Mouse (Mus musculus): ENCODE data around the gene Adcy10. TPM values are rescaled to one million over a fixed set of nuclear protein-coding genes. Genes with fewer than 3 reads are reported as not detected.

The Adcy10 gene
- polyA plus RNA-seq, 1 experiment from 2014 or later: not detected

DNA sequence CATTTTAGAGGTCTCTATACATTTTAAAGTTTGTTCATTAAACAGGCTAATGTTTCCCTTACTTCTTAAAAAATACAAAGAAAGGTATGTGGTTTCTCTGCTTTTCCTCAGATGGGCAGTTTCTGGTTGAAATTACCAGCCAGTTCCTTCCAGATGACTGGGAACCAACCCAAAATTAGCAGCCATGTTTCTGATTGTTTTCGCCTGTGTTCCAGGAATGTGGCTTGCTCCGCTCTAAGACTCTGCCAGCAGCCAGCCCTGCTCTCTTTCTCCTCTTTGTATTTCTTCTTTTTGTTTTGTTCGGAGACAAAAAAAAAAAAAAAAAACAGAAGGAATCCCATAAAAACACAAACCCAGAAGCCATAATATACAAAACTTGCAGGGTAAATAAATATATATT lies 13.9 kb downstream of the Adcy10 start:
- Histone ChIP-seq H3K9me3 (replicated peaks; ENCODE audit: control insufficient read depth, low read length) (no peaks in the 10 kb centered on the region), H3K4me2 (no peak overlapping the region), H3K4me3 (ENCODE audit: low read depth, low read length) (no peak overlapping the region), H3K9ac (ENCODE audit: low read depth, low read length) (no peak overlapping the region), H3K27ac (ENCODE audit: low read depth, low read length) (no peak overlapping the region), H3K4me1 (ENCODE audit: control insufficient read depth, insufficient read depth, low read length) (peaks cover 6% of the 10 kb centered on the region), H3K27me3 (ENCODE audit: control insufficient read depth, insufficient read depth, low read length) (no peaks in the 10 kb centered on the region), H3K36me3 (ENCODE audit: control insufficient read depth, insufficient read depth, low read length) (no peaks in the 10 kb centered on the region)
- no peak for ATAC-seq (replicated peaks; ENCODE audit: insufficient number of reproducible peaks, low FRiP score, low TSS enrichment)
- WGBS (ENCODE audit: insufficient replicate concordance): 58% methylated on average over 3 of the region's 3 CpGs

DNA sequence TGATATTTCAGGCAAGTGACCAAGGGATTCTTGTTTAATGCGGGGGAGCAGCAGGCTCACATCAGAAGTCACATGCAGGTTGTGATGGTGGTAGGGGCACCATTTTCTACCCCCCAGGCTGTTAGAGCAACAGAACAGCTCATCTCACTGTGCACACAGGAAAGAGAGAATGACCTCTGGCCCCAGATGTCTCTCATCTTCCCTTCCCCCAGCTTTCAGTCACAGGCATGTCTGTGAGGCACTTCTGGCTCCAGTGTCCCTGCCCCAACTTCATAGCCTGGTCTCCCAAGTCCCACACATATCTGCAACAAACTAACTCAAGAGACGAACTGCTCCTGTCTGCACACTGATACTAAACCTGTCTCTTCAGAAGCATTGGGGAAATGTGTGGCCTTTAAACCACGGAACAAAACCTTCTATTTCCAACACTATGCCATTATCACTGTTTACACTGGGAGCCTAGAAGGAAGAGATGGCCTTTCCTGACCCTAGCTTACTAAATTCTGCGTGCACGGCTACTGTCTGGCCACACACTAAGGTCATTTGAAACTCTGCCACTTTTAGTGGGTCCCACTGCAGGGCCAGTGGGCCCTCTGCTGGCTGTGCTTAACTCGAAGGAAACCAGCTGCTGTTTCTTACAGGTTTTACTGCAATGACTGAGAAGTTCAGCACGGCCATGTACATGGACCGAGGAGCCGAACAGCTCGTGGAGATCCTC lies 18.5 kb downstream of the Adcy10 start:
- H3K4me1 ChIP-seq (ENCODE audit: control insufficient read depth, insufficient read depth, low read length): peaks cover 6% of the 10 kb centered on the region
- H3K27ac ChIP-seq (ENCODE audit: low read depth, low read length): no peak overlapping the region
- WGBS (ENCODE audit: insufficient replicate concordance): 32% methylated on average over 10 of the region's 10 CpGs
- H3K9ac ChIP-seq (ENCODE audit: low read depth, low read length): no peak overlapping the region
- no peaks in the 10 kb centered on the region for H3K36me3 ChIP-seq (ENCODE audit: control insufficient read depth, insufficient read depth, low read length)
- no peaks in the 10 kb centered on the region for H3K9me3 ChIP-seq (replicated peaks; ENCODE audit: control insufficient read depth, low read length)
- no peak overlapping the region for H3K4me2 ChIP-seq
- no peak; the same call in 1 of the 2 replicates for ATAC-seq (replicated peaks; ENCODE audit: insufficient number of reproducible peaks, low FRiP score, low TSS enrichment)
- no peak overlapping the region for H3K4me3 ChIP-seq (ENCODE audit: low read depth, low read length)
- no peaks in the 10 kb centered on the region for H3K27me3 ChIP-seq (ENCODE audit: control insufficient read depth, insufficient read depth, low read length)

DNA sequence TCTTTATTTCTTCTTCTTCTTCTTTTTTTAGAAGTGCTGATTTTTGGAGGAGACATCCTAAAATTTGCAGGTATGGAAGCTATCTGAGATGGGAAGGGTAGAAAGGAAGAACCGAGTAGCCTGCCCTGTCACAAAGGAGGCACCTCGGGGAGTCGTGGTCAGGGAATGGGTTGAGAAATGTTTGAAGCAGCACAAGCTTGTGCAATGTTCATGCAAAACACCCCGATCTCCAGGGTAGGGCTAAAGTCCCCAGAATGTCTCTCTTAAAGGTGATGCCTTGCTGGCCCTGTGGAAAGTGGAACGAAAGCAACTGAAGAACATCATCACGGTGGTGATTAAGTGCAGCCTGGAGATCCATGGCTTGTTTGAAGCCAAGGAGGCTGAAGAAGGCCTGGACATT lies 21.3 kb downstream of the Adcy10 start:
- H3K4me2 ChIP-seq: no peak overlapping the region
- H3K9me3 ChIP-seq (replicated peaks; ENCODE audit: control insufficient read depth, low read length): no peaks in the 10 kb centered on the region
- H3K4me3 ChIP-seq (ENCODE audit: low read depth, low read length): no peak overlapping the region
- H3K4me1 ChIP-seq (ENCODE audit: control insufficient read depth, insufficient read depth, low read length): peaks cover 6% of the 10 kb centered on the region
- no peak for ATAC-seq (replicated peaks; ENCODE audit: insufficient number of reproducible peaks, low FRiP score, low TSS enrichment)
- H3K9ac ChIP-seq (ENCODE audit: low read depth, low read length): no peak overlapping the region
- no peak overlapping the region for H3K27ac ChIP-seq (ENCODE audit: low read depth, low read length)
- H3K36me3 ChIP-seq (ENCODE audit: control insufficient read depth, insufficient read depth, low read length): no peaks in the 10 kb centered on the region
- 80% methylated on average over 6 of the region's 6 CpGs for WGBS (ENCODE audit: insufficient replicate concordance)
- no peaks in the 10 kb centered on the region for H3K27me3 ChIP-seq (ENCODE audit: control insufficient read depth, insufficient read depth, low read length)

- no peak overlapping the region for H3K4me2 ChIP-seq
- no peaks in the 10 kb centered on the region for H3K4me1 ChIP-seq (ENCODE audit: control insufficient read depth, insufficient read depth, low read length)
- H3K9me3 ChIP-seq (replicated peaks; ENCODE audit: control insufficient read depth, low read length): no peaks in the 10 kb centered on the region
- H3K9ac ChIP-seq (ENCODE audit: low read depth, low read length): no peak overlapping the region
- 80% methylated on average over 6 of the region's 6 CpGs for WGBS (ENCODE audit: insufficient replicate concordance)
- no peak for ATAC-seq (replicated peaks; ENCODE audit: insufficient number of reproducible peaks, low FRiP score, low TSS enrichment)
- H3K27me3 ChIP-seq (ENCODE audit: control insufficient read depth, insufficient read depth, low read length): no peaks in the 10 kb centered on the region
- H3K36me3 ChIP-seq (ENCODE audit: control insufficient read depth, insufficient read depth, low read length): no peaks in the 10 kb centered on the region
- H3K4me3 ChIP-seq (ENCODE audit: low read depth, low read length): no peak overlapping the region
- no peak overlapping the region for H3K27ac ChIP-seq (ENCODE audit: low read depth, low read length)
Measured at GRCm38 (mm10) chr1:165510161-165510560, 25.2 kb downstream of the Adcy10 start.

GRCm38 (mm10) chr1:165520716-165521115 lies 35.7 kb downstream of the Adcy10 start:
- ATAC-seq (replicated peaks; ENCODE audit: insufficient number of reproducible peaks, low FRiP score, low TSS enrichment): no peak
- WGBS (ENCODE audit: insufficient replicate concordance): 79% methylated on average over 7 of the region's 7 CpGs
- H3K9me3 ChIP-seq (replicated peaks; ENCODE audit: control insufficient read depth, low read length): no peaks in the 10 kb centered on the region
- no peak overlapping the region for H3K9ac ChIP-seq (ENCODE audit: low read depth, low read length)
- H3K4me2 ChIP-seq: no peak overlapping the region
- H3K27me3 ChIP-seq (ENCODE audit: control insufficient read depth, insufficient read depth, low read length): no peaks in the 10 kb centered on the region
- no peaks in the 10 kb centered on the region for H3K36me3 ChIP-seq (ENCODE audit: control insufficient read depth, insufficient read depth, low read length)
- no peak overlapping the region for H3K27ac ChIP-seq (ENCODE audit: low read depth, low read length)
- no peaks in the 10 kb centered on the region for H3K4me1 ChIP-seq (ENCODE audit: control insufficient read depth, insufficient read depth, low read length)
- no peak overlapping the region for H3K4me3 ChIP-seq (ENCODE audit: low read depth, low read length)

GRCm38 (mm10) chr1:165536079-165536675 lies 51.2 kb downstream of the Adcy10 start:
- no peak for ATAC-seq (replicated peaks; ENCODE audit: insufficient number of reproducible peaks, low FRiP score, low TSS enrichment)
- no peaks in the 10 kb centered on the region for H3K36me3 ChIP-seq (ENCODE audit: control insufficient read depth, insufficient read depth, low read length)
- no peak overlapping the region for H3K4me2 ChIP-seq
- no peak overlapping the region for H3K27ac ChIP-seq (ENCODE audit: low read depth, low read length)
- no peak overlapping the region for H3K9ac ChIP-seq (ENCODE audit: low read depth, low read length)
- H3K9me3 ChIP-seq (replicated peaks; ENCODE audit: control insufficient read depth, low read length): no peaks in the 10 kb centered on the region
- no peaks in the 10 kb centered on the region for H3K27me3 ChIP-seq (ENCODE audit: control insufficient read depth, insufficient read depth, low read length)
- 74% methylated on average over 12 of the region's 12 CpGs for WGBS (ENCODE audit: insufficient replicate concordance)
- no peaks in the 10 kb centered on the region for H3K4me1 ChIP-seq (ENCODE audit: control insufficient read depth, insufficient read depth, low read length)
- H3K4me3 ChIP-seq (ENCODE audit: low read depth, low read length): no peak overlapping the region

GRCm38 (mm10) chr1:165537241-165537807 lies 52.3 kb downstream of the Adcy10 start:
- WGBS (ENCODE audit: insufficient replicate concordance): 66% methylated on average over 5 of the region's 5 CpGs
- no peaks in the 10 kb centered on the region for H3K4me1 ChIP-seq (ENCODE audit: control insufficient read depth, insufficient read depth, low read length)
- no peak for ATAC-seq (replicated peaks; ENCODE audit: insufficient number of reproducible peaks, low FRiP score, low TSS enrichment)

GRCm38 (mm10) chr1:165556711-165557110 lies 71.7 kb downstream of the Adcy10 start:
- H3K9me3 ChIP-seq (replicated peaks; ENCODE audit: control insufficient read depth, low read length): no peaks in the 10 kb centered on the region
- no peak for ATAC-seq (replicated peaks; ENCODE audit: insufficient number of reproducible peaks, low FRiP score, low TSS enrichment)
- 39% methylated on average over 2 of the region's 2 CpGs for WGBS (ENCODE audit: insufficient replicate concordance)

More at GRCm38 (mm10) chr1:165537241-165537807, 52.3 kb downstream of the Adcy10 start:
- H3K9me3 ChIP-seq (replicated peaks; ENCODE audit: control insufficient read depth, low read length): no peaks in the 10 kb centered on the region
- H3K27me3 ChIP-seq (ENCODE audit: control insufficient read depth, insufficient read depth, low read length): no peaks in the 10 kb centered on the region
- H3K9ac ChIP-seq (ENCODE audit: low read depth, low read length): no peak overlapping the region
- no peak overlapping the region for H3K4me2 ChIP-seq
- H3K27ac ChIP-seq (ENCODE audit: low read depth, low read length): no peak overlapping the region
- H3K4me3 ChIP-seq (ENCODE audit: low read depth, low read length): no peak overlapping the region
- H3K36me3 ChIP-seq (ENCODE audit: control insufficient read depth, insufficient read depth, low read length): no peaks in the 10 kb centered on the region

More at GRCm38 (mm10) chr1:165556711-165557110, 71.7 kb downstream of the Adcy10 start:
- no peaks in the 10 kb centered on the region for H3K27me3 ChIP-seq (ENCODE audit: control insufficient read depth, insufficient read depth, low read length)
- no peak overlapping the region for H3K27ac ChIP-seq (ENCODE audit: low read depth, low read length)
- H3K4me3 ChIP-seq (ENCODE audit: low read depth, low read length): no peak overlapping the region
- H3K4me1 ChIP-seq (ENCODE audit: control insufficient read depth, insufficient read depth, low read length): no peaks in the 10 kb centered on the region
- no peak overlapping the region for H3K9ac ChIP-seq (ENCODE audit: low read depth, low read length)
- H3K4me2 ChIP-seq: no peak overlapping the region
- no peaks in the 10 kb centered on the region for H3K36me3 ChIP-seq (ENCODE audit: control insufficient read depth, insufficient read depth, low read length)
